Mouse (Mus musculus) G1E (cell line): Measurements from ENCODE around the gene Rnf220.

ENCODE experiments used
- CTCF ChIP-seq: IDR thresholded peaks from 2 replicates; pipeline ENCODE4 v1.5.1; 2012; ENCODE audit warnings: low read depth, low read length, inconsistent platforms, mixed read lengths
- TAL1 ChIP-seq: conservative IDR thresholded peaks from 2 replicates; pipeline ENCODE4 v1.6.1; 2012; ENCODE audit warnings: low read depth, low read length, inconsistent platforms, mixed read lengths

GRCm38 (mm10) chr4:117367365-117367764, 129.5 kb downstream of the Rnf220 start:
- TF ChIP-seq TAL1 (no peak), CTCF (no peak)
